Mouse (Mus musculus) forebrain, postnatal 0 days (tissue): ENCODE measurements around the gene Gm20390. TPM values are rescaled to one million over a fixed set of nuclear protein-coding genes. Genes with fewer than 3 reads are reported as not detected.
"Not testable (repeated sequence)": the region's sequence is repeated elsewhere in the genome, so short reads cannot be mapped to it uniquely, and the experiment has no call there.

Experiments
- ATAC-seq: fragments of 200-750 bp; cut with Nextera tagmentation; 2 replicates; pipeline ENCODE4 v1.8.0; 2017; ENCODE audit warnings: mild to moderate bottlenecking, moderate library complexity
- DNase-seq: peaks from one replicate; pipeline ENCODE4 v3.0.0-alpha.2; 2015
- H3K27ac ChIP-seq: fragments of 300-500 bp; sonication (generic); 2 replicates; pipeline ENCODE4 v1.5.1; 2014; ENCODE audit warnings: low read depth, mild to moderate bottlenecking, antibody characterized with exemption, low read length, moderate library complexity, mixed read lengths
- H3K27me3 ChIP-seq: fragments of 300-500 bp; sonication (generic); 2 replicates; pipeline ENCODE4 v1.6.1; 2014; ENCODE audit warnings: mild to moderate bottlenecking, low read length, mixed read lengths; ENCODE audit not compliant: insufficient read depth
- H3K36me3 ChIP-seq: fragments of 300-500 bp; sonication (generic); 2 replicates; pipeline ENCODE4 v1.6.1; 2014; ENCODE audit warnings: mild to moderate bottlenecking, moderate library complexity; ENCODE audit not compliant: insufficient read depth
- H3K4me1 ChIP-seq: fragments of 300-500 bp; sonication (generic); 2 replicates; pipeline ENCODE4 v1.6.1; 2014; ENCODE audit warnings: antibody characterized with exemption; ENCODE audit not compliant: insufficient read depth
- H3K4me2 ChIP-seq: fragments of 300-500 bp; sonication (generic); 2 replicates; pipeline ENCODE4 v1.6.1; 2014; ENCODE audit warnings: low read depth, mild to moderate bottlenecking, moderate library complexity
- H3K4me3 ChIP-seq: fragments of 300-500 bp; sonication (generic); 2 replicates; pipeline ENCODE4 v1.5.1; 2014; ENCODE audit warnings: low read depth, low read length, mixed read lengths
- H3K9ac ChIP-seq: fragments of 300-500 bp; sonication (generic); 2 replicates; pipeline ENCODE4 v1.6.1; 2014; ENCODE audit warnings: mild to moderate bottlenecking
- H3K9me3 ChIP-seq: fragments of 300-500 bp; sonication (generic); 2 replicates; pipeline ENCODE4 v1.6.1; 2016; ENCODE audit warnings: low read length
- CTCF ChIP-seq: sonication (generic); IDR thresholded peaks from 2 replicates; pipeline ENCODE4 v1.5.1; 2016; ENCODE audit warnings: antibody characterized with exemption, control low read depth, low read depth
- WGBS: fragments of 180-500 bp; shearing (Covaris S2); extraction: QIAGEN DNeasy Blood & Tissue Kit; methylation state at CpG from one replicate; pipeline ENCODE4 v1.1.7; 2014; 5-methylcytosine and 5-hydroxymethylcytosine counted together
- polyA plus RNA-seq: library from polyadenylated mRNA; unstranded; fragments of >200 nt; fragmentation: Nextera tagmentation; extraction: Ambion mirVana; gene quantifications from 2 replicates; pipeline ENCODE4 v1.2.1, GENCODE M21; 2015
- total RNA-seq: library from RNA; depleted of rRNA; stranded (reverse); fragments of >200 nt; gene quantifications from 2 replicates; pipeline ENCODE4 v1.2.3, GENCODE M21; 2014

The Gm20390 gene
- total and polyA plus RNA-seq, 2 experiments from 2014 or later, result 90.4 to 448 TPM

GRCm38 (mm10) chr11:93954738-93955255, 13.3 kb downstream of the Gm20390 start:
- peak overlapping the region; percentile 81 for H3K27ac ChIP-seq
- WGBS, result 43% methylated on average over 13 of the region's 13 CpGs
- DNase-seq, result no peak
- H3K9ac ChIP-seq, result peak overlapping the region; percentile 73
- H3K36me3 ChIP-seq, result peaks cover 35% of the 10 kb centered on the region
- no peaks in the 10 kb centered on the region for H3K9me3 ChIP-seq
- ATAC-seq, result peak; percentile 16; the same call in 1 of the 2 replicates
- H3K4me3 ChIP-seq, result peak overlapping the region; percentile 62
- H3K27me3 ChIP-seq, result no peaks in the 10 kb centered on the region
- TF ChIP-seq CTCF, result no peak
- 0 out of 2 replicates have a peak, but pooled peaks cover 7% of the 10 kb centered on the region for H3K4me1 ChIP-seq
- H3K4me2 ChIP-seq, result peak overlapping the region; percentile 86

- H3K27ac ChIP-seq, result no peak overlapping the region
- no peaks in the 10 kb centered on the region for H3K27me3 ChIP-seq
- H3K4me3 ChIP-seq, result no peak overlapping the region
- no peaks in the 10 kb centered on the region for H3K9me3 ChIP-seq
- no peak overlapping the region for H3K4me2 ChIP-seq
- H3K36me3 ChIP-seq, result peaks cover 26% of the 10 kb centered on the region
- DNase-seq, result no peak
- 0 out of 2 replicates have a peak, but pooled peaks cover 7% of the 10 kb centered on the region for H3K4me1 ChIP-seq
- H3K9ac ChIP-seq, result no peak overlapping the region
- WGBS, result 65% methylated on average over 5 of the region's 5 CpGs
- no peak for TF ChIP-seq CTCF
- ATAC-seq, result no peak
Observed at GRCm38 (mm10) chr11:93952376-93952775, 15.7 kb downstream of the Gm20390 start.

DNA sequence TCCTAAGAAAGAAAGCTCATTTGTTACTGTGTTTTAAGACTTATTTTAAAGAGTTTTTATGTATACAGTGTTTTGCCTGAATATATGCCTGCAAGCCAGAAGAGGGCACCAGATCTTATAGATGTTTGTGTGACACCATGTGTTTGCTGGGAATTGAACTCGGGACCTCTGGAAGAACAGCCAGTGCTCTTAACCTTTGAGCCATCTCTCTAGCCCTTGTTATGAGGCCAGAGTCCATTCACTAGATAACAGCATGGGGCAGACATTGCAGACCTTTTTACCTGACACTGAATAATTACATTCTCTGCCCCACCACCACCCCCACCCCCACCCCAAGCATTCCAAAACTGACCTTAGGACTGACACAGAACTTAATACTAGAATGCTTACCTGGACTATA, 18.0 kb downstream of the Gm20390 start:
- H3K4me3 ChIP-seq, result no peak overlapping the region
- TF ChIP-seq CTCF, result no peak
- H3K27ac ChIP-seq, result no peak overlapping the region
- 0 out of 2 replicates have a peak, but pooled peaks cover 3% of the 10 kb centered on the region for H3K4me1 ChIP-seq
- no peaks in the 10 kb centered on the region for H3K9me3 ChIP-seq
- ATAC-seq (no peak), DNase-seq (no peak)
- H3K36me3 ChIP-seq, result peaks cover 29% of the 10 kb centered on the region
- no peak overlapping the region for H3K9ac ChIP-seq
- WGBS, result 93% methylated on average over 1 of the region's 1 CpGs
- no peaks in the 10 kb centered on the region for H3K27me3 ChIP-seq
- no peak overlapping the region for H3K4me2 ChIP-seq

DNA sequence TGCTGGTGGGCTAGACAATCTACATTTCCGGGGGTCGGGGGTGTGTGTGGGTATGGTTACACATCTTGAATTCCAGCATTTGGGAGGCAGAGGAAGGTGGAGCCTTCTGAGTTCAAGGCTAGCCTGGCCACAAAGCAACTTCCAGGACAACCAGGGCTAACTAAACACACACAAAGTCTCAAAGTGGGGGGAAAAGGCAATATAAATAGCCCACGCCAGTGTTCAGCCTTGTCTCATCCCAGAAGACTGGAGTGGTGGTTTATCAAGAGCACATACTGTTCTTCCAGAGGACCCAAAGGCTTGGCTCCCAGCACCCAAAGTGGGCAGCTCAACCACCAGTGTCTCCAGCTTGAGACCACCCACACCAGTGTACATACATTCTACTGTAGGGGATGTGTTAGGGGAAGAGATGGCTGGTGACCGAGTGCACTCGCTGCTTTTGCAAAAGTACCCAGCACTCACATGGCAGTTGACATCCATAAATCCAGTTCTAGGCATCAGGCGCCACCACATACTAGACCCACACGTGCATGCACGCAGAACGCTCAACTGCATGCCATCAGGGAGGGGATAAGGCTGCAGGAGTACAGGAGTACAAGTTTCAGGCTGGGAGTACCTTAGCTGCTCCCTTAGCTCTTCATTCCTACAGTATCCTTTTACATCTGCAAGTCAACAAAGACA, 19.1 kb downstream of the Gm20390 start:
- Histone ChIP-seq H3K27me3 (no peaks in the 10 kb centered on the region), H3K27ac (no peak overlapping the region), H3K9me3 (no peaks in the 10 kb centered on the region), H3K36me3 (peaks cover 27% of the 10 kb centered on the region), H3K9ac (no peak overlapping the region), H3K4me1 (0 out of 2 replicates have a peak, but pooled peaks cover 3% of the 10 kb centered on the region), H3K4me3 (no peak overlapping the region), H3K4me2 (no peak overlapping the region)
- WGBS, result 87% methylated on average over 9 of the region's 9 CpGs
- no peak for TF ChIP-seq CTCF
- ATAC-seq (no peak), DNase-seq (no peak)

- no peak overlapping the region for H3K4me3 ChIP-seq
- H3K9me3 ChIP-seq, result no peaks in the 10 kb centered on the region
- no peak for DNase-seq
- no peaks in the 10 kb centered on the region for H3K4me1 ChIP-seq
- H3K27me3 ChIP-seq, result no peaks in the 10 kb centered on the region
- ATAC-seq, result no peak
- peaks cover 26% of the 10 kb centered on the region for H3K36me3 ChIP-seq
- TF ChIP-seq CTCF, result no peak
- no peak overlapping the region for H3K27ac ChIP-seq
- H3K4me2 ChIP-seq, result no peak overlapping the region
- 72% methylated on average over 3 of the region's 3 CpGs for WGBS
- H3K9ac ChIP-seq, result no peak overlapping the region
Observed at GRCm38 (mm10) chr11:93944986-93945385, 23.1 kb downstream of the Gm20390 start.

GRCm38 (mm10) chr11:93940906-93941305, 27.2 kb downstream of the Gm20390 start:
- no peak for ATAC-seq
- Histone ChIP-seq H3K4me2 (no peak overlapping the region), H3K4me1 (no peaks in the 10 kb centered on the region), H3K36me3 (peaks cover 29% of the 10 kb centered on the region), H3K27me3 (no peaks in the 10 kb centered on the region), H3K4me3 (no peak overlapping the region), H3K9me3 (no peaks in the 10 kb centered on the region), H3K9ac (no peak overlapping the region), H3K27ac (no peak overlapping the region)
- no peak for TF ChIP-seq CTCF
- no peak for DNase-seq
- WGBS, result 91% methylated on average over 2 of the region's 2 CpGs

- no peak for TF ChIP-seq CTCF
- Histone ChIP-seq H3K27me3 (no peaks in the 10 kb centered on the region), H3K9me3 (no peaks in the 10 kb centered on the region), H3K36me3 (peaks cover 66% of the 10 kb centered on the region), H3K4me3 (no peak overlapping the region), H3K4me2 (no peak overlapping the region), H3K9ac (no peak overlapping the region), H3K27ac (no peak overlapping the region), H3K4me1 (no peaks in the 10 kb centered on the region)
- ATAC-seq, result no peak
- DNase-seq, result no peak
Observed at GRCm38 (mm10) chr11:93929106-93929505, 39.0 kb downstream of the Gm20390 start.

GRCm38 (mm10) chr11:93915019-93915418, 53.1 kb downstream of the Gm20390 start:
- not testable (repeated sequence) for H3K4me2 ChIP-seq, H3K9me3 ChIP-seq, H3K9ac ChIP-seq, ATAC-seq, H3K27ac ChIP-seq, DNase-seq, H3K27me3 ChIP-seq, H3K4me1 ChIP-seq, H3K4me3 ChIP-seq
- peaks cover 33% of the 10 kb centered on the region for H3K36me3 ChIP-seq
- WGBS, result 97% methylated on average over 2 of the region's 2 CpGs
